ENCODE assay signal across 9 mouse cellular contexts in genomic region chr16:94148139-94148538, GRCm38 (mm10).
DNase-seq lines count a peak whose midpoint lies in the region; ATAC-seq and TF ChIP-seq lines count a peak whose summit lies in the region.
"Had no signal": no experiment of that assay in that cellular context is flagged by ENCODE, and none has a peak within 500 bp of the region (broad histone marks: within the 10 kb centered on the region; RNA-seq: fewer than 3 reads in every experiment).

No protein-coding gene starts in this region.

- peak overlapping the region; percentile 25 to 26; a peak in 1 of 4 replicates for H3K4me3 ChIP-seq in ES-E14 (ENCODE audit: insufficient read depth in 1 of 2, low read depth in 1 of 2, low read length in 2 of 2, poor library complexity in 1 of 2, severe bottlenecking in 1 of 2)
- peak overlapping the region; percentile 4; the same call in 1 of the 2 replicates for H3K4me3 ChIP-seq in embryonic facial prominence, embryonic 15.5 days (replicated peaks)
- no peak overlapping the region for H3K4me3 ChIP-seq in limb, embryonic 15.5 days
- no peak overlapping the region for H3K4me3 ChIP-seq in liver, embryonic 11.5 days (ENCODE audit: low read depth, low read length)

- intact Hi-C loops in gastrocnemius, postnatal 14 days (cut with DNase I; ENCODE audit: low total_unique reads) = no loop called here
- intact Hi-C loops in gastrocnemius, postnatal 36 days (cut with DNase I) = no loop called here

- no peaks in the 10 kb centered on the region for H3K36me3 ChIP-seq in ES-E14 (ENCODE audit: control insufficient read depth, insufficient read depth, low read length, poor library complexity, severe bottlenecking)
- no peaks in the 10 kb centered on the region for H3K36me3 ChIP-seq in embryonic facial prominence, embryonic 15.5 days
- H3K36me3 ChIP-seq in limb, embryonic 15.5 days = no peaks in the 10 kb centered on the region
- no peaks in the 10 kb centered on the region for H3K36me3 ChIP-seq in liver, embryonic 11.5 days (ENCODE audit: control insufficient read depth, insufficient read depth, low read length)

- H3K4me2 ChIP-seq in embryonic facial prominence, embryonic 15.5 days (replicated peaks) = peak overlapping the region; percentile 10; the same call in 1 of the 2 replicates
- peak overlapping the region; percentile 31; the same call in 1 of the 2 replicates for H3K4me2 ChIP-seq in limb, embryonic 15.5 days
- no peak overlapping the region for H3K4me2 ChIP-seq in liver, embryonic 11.5 days

- in situ Hi-C loops in ES-E14 (cut with MboI; ENCODE audit: low sequenced_read_pairs in 2 of 2, unreplicated experiment in 2 of 2) = no loop called here

- peaks cover 0 to 21% of the 10 kb centered on the region in 2 experiments; a peak in 2 of 4 replicates for H3K4me1 ChIP-seq in ES-E14 (ENCODE audit: control insufficient read depth in 2 of 2, insufficient read depth in 2 of 2, low read length in 2 of 2, poor library complexity in 1 of 2)
- H3K4me1 ChIP-seq in embryonic facial prominence, embryonic 15.5 days = peaks cover 25% of the 10 kb centered on the region
- peaks cover 50% of the 10 kb centered on the region for H3K4me1 ChIP-seq in limb, embryonic 15.5 days
- peaks cover 21% of the 10 kb centered on the region for H3K4me1 ChIP-seq in liver, embryonic 11.5 days (replicated peaks; ENCODE audit: control insufficient read depth, insufficient read depth, low read length)

- ATAC-seq in embryonic facial prominence, embryonic 15.5 days (ENCODE audit: insufficient number of reproducible peaks, low FRiP score, low TSS enrichment, low read depth) = peak; percentile 44; the same call in 1 of the 2 replicates
- peak; percentile 69 for ATAC-seq in limb, embryonic 15.5 days (ENCODE audit: insufficient number of reproducible peaks, low FRiP score, low TSS enrichment, low read depth)
- no peak for ATAC-seq in liver, embryonic 11.5 days (replicated peaks; ENCODE audit: low FRiP score)
- ATAC-seq in activated CD4-positive, CD25-positive, alpha-beta regulatory T cell, adult 4 months = no peak

- peak; percentile 15 for DNase-seq in gastrocnemius, postnatal 14 days
- no peak for DNase-seq in gastrocnemius, postnatal 36 days
- DNase-seq in ES-E14 (ENCODE audit: low read depth, low spot score) = no peak
- no peak for DNase-seq in Muller cell, postnatal 12 days (ENCODE audit: inconsistent ontology term)
- DNase-seq in liver, embryonic 11.5 days (ENCODE audit: low spot score) = no peak

- peak overlapping the region; percentile 31; the same call in 1 of the 2 replicates for H3K9ac ChIP-seq in ES-E14 (ENCODE audit: insufficient read depth, low read depth, low read length, poor library complexity, severe bottlenecking)
- H3K9ac ChIP-seq in embryonic facial prominence, embryonic 15.5 days = no peak overlapping the region
- no peak overlapping the region for H3K9ac ChIP-seq in limb, embryonic 15.5 days
- no peak overlapping the region for H3K9ac ChIP-seq in liver, embryonic 11.5 days (ENCODE audit: low read depth, low read length)
- H3K9ac ChIP-seq: liver, embryonic 14.5 days had no signal

- H3K27ac ChIP-seq in ES-E14 (ENCODE audit: insufficient read depth, low read depth, low read length, poor library complexity, severe bottlenecking) = no peak overlapping the region
- H3K27ac ChIP-seq in embryonic facial prominence, embryonic 15.5 days (replicated peaks) = no peak overlapping the region
- H3K27ac ChIP-seq in limb, embryonic 15.5 days = peak overlapping the region; percentile 63
- H3K27ac ChIP-seq in liver, embryonic 11.5 days (ENCODE audit: low read depth, low read length) = no peak overlapping the region
- H3K27ac ChIP-seq: liver, embryonic 14.5 days had no signal

- H3K27me3 ChIP-seq in embryonic facial prominence, embryonic 15.5 days = 0 out of 2 replicates have a peak, but pooled peaks cover 2% of the 10 kb centered on the region
- H3K27me3 ChIP-seq in limb, embryonic 15.5 days = peaks cover 25% of the 10 kb centered on the region
- H3K27me3 ChIP-seq in liver, embryonic 11.5 days (replicated peaks; ENCODE audit: control insufficient read depth, insufficient read depth, low read length) = no peaks in the 10 kb centered on the region; the same call in 1 of the 2 replicates

- WGBS in embryonic facial prominence, embryonic 15.5 days = 22% methylated on average over 11 of the region's 11 CpGs
- 37% methylated on average over 11 of the region's 11 CpGs for WGBS in limb, embryonic 15.5 days
- 60% methylated on average over 11 of the region's 11 CpGs for WGBS in liver, embryonic 11.5 days

- H3K9me3 ChIP-seq in ES-E14 (ENCODE audit: control insufficient read depth, insufficient read depth, low read depth, low read length) = no peaks in the 10 kb centered on the region
- H3K9me3 ChIP-seq in embryonic facial prominence, embryonic 15.5 days (replicated peaks) = no peaks in the 10 kb centered on the region
- H3K9me3 ChIP-seq in limb, embryonic 15.5 days = no peaks in the 10 kb centered on the region
- no peaks in the 10 kb centered on the region for H3K9me3 ChIP-seq in liver, embryonic 11.5 days (ENCODE audit: control insufficient read depth, low read length)

TF ChIP-seq in ES-E14, 5 proteins besides CTCF, POLR2A, EP300 and RAD21:
- no peak for TF ChIP-seq HCFC1 (IDR thresholded peaks at IDR 0.05; ENCODE audit: borderline replicate concordance, insufficient read depth, low read length)
- no peak for TF ChIP-seq ZNF384 (IDR thresholded peaks at IDR 0.05; ENCODE audit: low read depth, low read length)
- no peak for TF ChIP-seq MAFK (IDR thresholded peaks at IDR 0.05; ENCODE audit: insufficient read depth, low read depth, low read length)
- no peak for TF ChIP-seq ZC3H11A (IDR thresholded peaks at IDR 0.05; ENCODE audit: borderline replicate concordance, low read depth, low read length)
- no peak for TF ChIP-seq CHD2 (IDR thresholded peaks at IDR 0.05; ENCODE audit: low read depth, low read length)

Comparison
In these comparisons a context has a peak if more than half of its experiments do, and no peak if none do; other contexts are left out.
1. H3K4me3 ChIP-seq: peak in ES-E14 (2 of 2) and embryonic facial prominence, embryonic 15.5 days (single experiment); none in limb, embryonic 15.5 days (single experiment) and liver, embryonic 11.5 days (single experiment).
2. ATAC-seq: peak in embryonic facial prominence, embryonic 15.5 days (single experiment) and limb, embryonic 15.5 days (single experiment); none in liver, embryonic 11.5 days (single experiment) and activated CD4-positive, CD25-positive, alpha-beta regulatory T cell, adult 4 months (single experiment).